Mouse (Mus musculus) forebrain, postnatal 0 days (tissue): ENCODE measurements around the gene Srpk2. TPM values are rescaled to one million over a fixed set of nuclear protein-coding genes. Genes with fewer than 3 reads are reported as not detected.

Experiments used
- ATAC-seq: fragments of 200-750 bp; cut with Nextera tagmentation; 2 replicates; pipeline ENCODE4 v1.8.0; 2017; ENCODE audit warnings: mild to moderate bottlenecking, moderate library complexity
- DNase-seq: peaks from one replicate; pipeline ENCODE4 v3.0.0-alpha.2; 2015
- H3K27ac ChIP-seq: fragments of 300-500 bp; sonication (generic); 2 replicates; pipeline ENCODE4 v1.5.1; 2014; ENCODE audit warnings: low read depth, mild to moderate bottlenecking, antibody characterized with exemption, low read length, moderate library complexity, mixed read lengths
- H3K27me3 ChIP-seq: fragments of 300-500 bp; sonication (generic); 2 replicates; pipeline ENCODE4 v1.6.1; 2014; ENCODE audit warnings: mild to moderate bottlenecking, low read length, mixed read lengths; ENCODE audit not compliant: insufficient read depth
- H3K36me3 ChIP-seq: fragments of 300-500 bp; sonication (generic); 2 replicates; pipeline ENCODE4 v1.6.1; 2014; ENCODE audit warnings: mild to moderate bottlenecking, moderate library complexity; ENCODE audit not compliant: insufficient read depth
- H3K4me1 ChIP-seq: fragments of 300-500 bp; sonication (generic); 2 replicates; pipeline ENCODE4 v1.6.1; 2014; ENCODE audit warnings: antibody characterized with exemption; ENCODE audit not compliant: insufficient read depth
- H3K4me2 ChIP-seq: fragments of 300-500 bp; sonication (generic); 2 replicates; pipeline ENCODE4 v1.6.1; 2014; ENCODE audit warnings: low read depth, mild to moderate bottlenecking, moderate library complexity
- H3K4me3 ChIP-seq: fragments of 300-500 bp; sonication (generic); 2 replicates; pipeline ENCODE4 v1.5.1; 2014; ENCODE audit warnings: low read depth, low read length, mixed read lengths
- H3K9ac ChIP-seq: fragments of 300-500 bp; sonication (generic); 2 replicates; pipeline ENCODE4 v1.6.1; 2014; ENCODE audit warnings: mild to moderate bottlenecking
- H3K9me3 ChIP-seq: fragments of 300-500 bp; sonication (generic); 2 replicates; pipeline ENCODE4 v1.6.1; 2016; ENCODE audit warnings: low read length
- CTCF ChIP-seq: sonication (generic); IDR thresholded peaks from 2 replicates; pipeline ENCODE4 v1.5.1; 2016; ENCODE audit warnings: antibody characterized with exemption, control low read depth, low read depth
- WGBS: fragments of 180-500 bp; shearing (Covaris S2); extraction: QIAGEN DNeasy Blood & Tissue Kit; methylation state at CpG from one replicate; pipeline ENCODE4 v1.1.7; 2014; 5-methylcytosine and 5-hydroxymethylcytosine counted together
- polyA plus RNA-seq: library from polyadenylated mRNA; unstranded; fragments of >200 nt; fragmentation: Nextera tagmentation; extraction: Ambion mirVana; gene quantifications from 2 replicates; pipeline ENCODE4 v1.2.1, GENCODE M21; 2015
- total RNA-seq: library from RNA; depleted of rRNA; stranded (reverse); fragments of >200 nt; gene quantifications from 2 replicates; pipeline ENCODE4 v1.2.3, GENCODE M21; 2014

Srpk2 gene
- total and polyA plus RNA-seq, 2 experiments from 2014 or later: 88.8 to 144 TPM

DNA sequence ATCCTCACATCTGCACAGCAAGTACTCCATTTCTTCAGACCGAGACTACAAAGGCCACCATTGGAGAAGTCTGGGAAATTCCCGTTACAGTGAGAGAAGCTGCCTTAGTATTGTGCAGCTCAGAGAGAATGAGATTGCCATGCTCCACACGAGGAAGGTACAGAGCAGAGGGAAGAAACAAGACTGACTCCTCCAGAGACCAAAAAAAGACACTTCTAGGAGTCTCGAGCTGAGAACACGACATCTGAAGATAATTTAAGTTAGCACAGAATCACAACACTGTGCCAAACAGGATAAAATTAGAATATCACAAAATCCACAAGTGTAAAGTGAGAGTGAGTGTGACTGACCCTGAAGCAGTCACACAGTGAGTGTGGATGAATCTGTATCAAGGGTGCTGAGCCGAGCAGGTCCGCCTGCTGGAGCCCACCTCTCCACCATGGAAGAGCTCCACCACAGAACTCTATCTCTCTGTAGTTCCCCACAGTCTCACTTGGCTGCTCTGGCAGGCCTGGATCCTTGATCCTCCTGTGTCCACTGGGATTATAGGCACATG, 152.8 kb downstream of the Srpk2 start:
- ATAC-seq: no peak
- H3K9me3 ChIP-seq: no peaks in the 10 kb centered on the region
- DNase-seq: no peak
- TF ChIP-seq CTCF: no peak
- H3K36me3 ChIP-seq: peaks cover 5% of the 10 kb centered on the region
- H3K9ac ChIP-seq: no peak overlapping the region
- H3K27me3 ChIP-seq: no peaks in the 10 kb centered on the region
- no peak overlapping the region for H3K4me2 ChIP-seq
- H3K27ac ChIP-seq: no peak overlapping the region
- no peak overlapping the region for H3K4me3 ChIP-seq
- WGBS: 79% methylated on average over 7 of the region's 7 CpGs
- no peaks in the 10 kb centered on the region for H3K4me1 ChIP-seq

DNA sequence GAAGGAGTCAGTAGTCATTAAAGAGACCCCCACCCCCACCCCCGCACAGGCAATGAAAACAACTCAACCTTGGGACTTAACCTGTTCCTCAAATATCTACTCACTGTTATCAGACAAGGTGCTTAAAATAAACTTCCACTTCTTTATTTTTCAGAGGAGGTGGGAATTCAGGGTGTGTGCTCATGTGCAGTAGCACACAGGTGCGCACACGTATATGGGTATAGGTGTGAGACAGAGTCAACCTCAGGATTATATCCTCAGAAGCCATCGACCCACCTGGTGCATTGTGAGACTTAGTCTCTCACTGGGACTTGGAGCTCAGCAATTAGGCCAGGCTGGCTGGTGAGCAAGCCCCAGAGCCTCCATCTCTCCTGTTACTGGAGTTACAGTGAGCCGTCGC, 153.3 kb downstream of the Srpk2 start:
- DNase-seq: no peak
- no peak for ATAC-seq
- TF ChIP-seq CTCF: no peak
- H3K36me3 ChIP-seq: peaks cover 5% of the 10 kb centered on the region
- H3K4me2 ChIP-seq: no peak overlapping the region
- H3K27ac ChIP-seq: no peak overlapping the region
- no peak overlapping the region for H3K9ac ChIP-seq
- no peaks in the 10 kb centered on the region for H3K27me3 ChIP-seq
- H3K4me1 ChIP-seq: no peaks in the 10 kb centered on the region
- WGBS: 93% methylated on average over 6 of the region's 6 CpGs
- H3K9me3 ChIP-seq: no peaks in the 10 kb centered on the region
- no peak overlapping the region for H3K4me3 ChIP-seq

DNA sequence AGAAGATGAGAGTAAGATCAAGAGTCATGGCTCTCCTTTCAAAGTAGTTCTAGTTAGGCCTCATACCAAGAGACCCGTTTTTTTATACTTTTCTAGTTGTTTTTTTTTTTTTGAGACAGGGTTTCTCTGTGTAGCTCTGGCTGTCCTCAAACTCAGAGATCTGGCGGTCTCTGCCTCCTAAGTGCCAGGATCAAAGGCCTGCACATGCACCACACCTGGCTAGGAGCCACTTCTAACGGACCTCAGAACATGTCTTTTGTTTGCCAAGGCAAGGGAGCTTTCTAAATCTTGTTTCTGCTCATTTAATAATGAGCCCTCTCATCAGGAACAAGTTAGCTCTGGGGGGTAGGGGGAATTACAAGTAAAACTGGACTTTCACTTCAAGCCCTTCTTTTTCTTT, 159.8 kb downstream of the Srpk2 start:
- peaks cover 27% of the 10 kb centered on the region for H3K36me3 ChIP-seq
- no peak overlapping the region for H3K4me2 ChIP-seq
- no peak overlapping the region for H3K27ac ChIP-seq
- TF ChIP-seq CTCF: no peak
- no peak for ATAC-seq
- H3K4me3 ChIP-seq: no peak overlapping the region
- no peaks in the 10 kb centered on the region for H3K4me1 ChIP-seq
- no peaks in the 10 kb centered on the region for H3K9me3 ChIP-seq
- no peak overlapping the region for H3K9ac ChIP-seq
- H3K27me3 ChIP-seq: no peaks in the 10 kb centered on the region
- no peak for DNase-seq
- WGBS: 55% methylated on average over 3 of the region's 3 CpGs

DNA sequence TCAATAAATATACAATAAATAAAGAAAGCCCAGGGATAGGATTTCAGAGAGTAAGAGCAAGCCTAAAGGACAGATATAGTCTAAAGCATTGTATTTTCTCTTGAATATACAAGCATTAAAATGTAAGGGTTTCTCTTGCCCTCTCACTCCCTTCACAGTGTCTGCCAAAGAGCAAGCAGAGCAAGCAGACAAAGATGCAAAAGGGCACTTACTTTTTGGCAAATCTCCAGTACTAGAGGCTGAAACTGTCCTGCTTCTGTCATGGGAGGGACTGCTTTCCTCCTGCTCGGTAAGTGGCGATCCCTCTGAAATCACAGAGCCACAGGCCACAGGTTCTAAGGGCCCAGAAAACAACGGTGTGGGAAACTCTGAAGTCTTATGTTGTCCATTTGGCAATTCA, 160.5 kb downstream of the Srpk2 start:
- H3K36me3 ChIP-seq: peaks cover 27% of the 10 kb centered on the region
- DNase-seq (no peak), ATAC-seq (no peak)
- no peak overlapping the region for H3K4me2 ChIP-seq
- no peak overlapping the region for H3K9ac ChIP-seq
- WGBS: 77% methylated on average over 3 of the region's 3 CpGs
- no peak overlapping the region for H3K4me3 ChIP-seq
- no peak for TF ChIP-seq CTCF
- 0 out of 2 replicates have a peak, but pooled peaks cover 2% of the 10 kb centered on the region for H3K4me1 ChIP-seq
- no peaks in the 10 kb centered on the region for H3K9me3 ChIP-seq
- no peaks in the 10 kb centered on the region for H3K27me3 ChIP-seq
- H3K27ac ChIP-seq: no peak overlapping the region

DNA sequence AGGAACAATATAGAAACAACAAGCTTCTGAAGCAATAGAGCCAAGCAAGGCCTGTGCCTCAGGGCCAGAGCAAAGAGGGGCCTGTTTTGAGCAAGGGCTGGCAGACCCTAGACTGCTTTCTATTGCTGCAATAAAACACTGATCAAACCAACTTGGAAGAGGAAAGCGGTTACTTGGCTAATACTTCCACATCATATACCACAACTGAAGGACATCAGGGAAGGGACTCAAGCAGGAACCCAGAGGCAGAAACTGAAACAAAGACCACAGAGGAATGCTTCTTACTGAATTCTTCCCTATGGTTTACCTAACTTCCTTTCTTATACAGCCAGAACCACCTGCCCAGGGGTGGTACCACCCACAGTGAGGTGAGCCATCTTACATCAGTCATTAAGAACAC, 162.8 kb downstream of the Srpk2 start:
- H3K27me3 ChIP-seq: no peaks in the 10 kb centered on the region
- WGBS: 100% methylated on average over 1 of the region's 1 CpGs
- DNase-seq: no peak
- H3K36me3 ChIP-seq: peaks cover 31% of the 10 kb centered on the region
- H3K4me3 ChIP-seq: no peak overlapping the region
- no peaks in the 10 kb centered on the region for H3K9me3 ChIP-seq
- no peak overlapping the region for H3K27ac ChIP-seq
- TF ChIP-seq CTCF: no peak
- H3K9ac ChIP-seq: no peak overlapping the region
- no peak for ATAC-seq
- 0 out of 2 replicates have a peak, but pooled peaks cover 3% of the 10 kb centered on the region for H3K4me1 ChIP-seq
- no peak overlapping the region for H3K4me2 ChIP-seq

DNA sequence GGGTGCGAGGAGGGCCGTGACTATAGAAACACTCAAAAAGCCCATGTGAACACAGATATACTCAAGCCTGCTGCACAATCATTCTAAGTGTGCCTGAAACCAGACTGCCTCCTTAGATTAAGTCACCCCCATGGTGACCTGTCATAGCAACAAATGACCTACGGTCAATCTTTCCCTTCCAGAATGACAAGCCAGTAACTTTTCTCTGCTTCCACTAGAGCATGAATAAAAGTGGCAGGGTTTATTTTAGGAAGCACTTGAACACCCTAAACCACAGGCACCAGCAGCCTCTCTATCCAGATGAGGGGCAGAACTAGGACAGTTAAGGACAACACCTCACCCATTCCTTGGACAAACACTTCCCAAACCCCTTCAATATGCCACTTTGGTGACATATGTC, 164.7 kb downstream of the Srpk2 start:
- 0 out of 2 replicates have a peak, but pooled peaks cover 3% of the 10 kb centered on the region for H3K4me1 ChIP-seq
- H3K36me3 ChIP-seq: peaks cover 32% of the 10 kb centered on the region
- H3K4me2 ChIP-seq: no peak overlapping the region
- no peak overlapping the region for H3K4me3 ChIP-seq
- no peak overlapping the region for H3K9ac ChIP-seq
- no peak for DNase-seq
- no peak for ATAC-seq
- 94% methylated on average over 3 of the region's 3 CpGs for WGBS
- no peak overlapping the region for H3K27ac ChIP-seq
- no peaks in the 10 kb centered on the region for H3K9me3 ChIP-seq
- H3K27me3 ChIP-seq: no peaks in the 10 kb centered on the region
- no peak for TF ChIP-seq CTCF

DNA sequence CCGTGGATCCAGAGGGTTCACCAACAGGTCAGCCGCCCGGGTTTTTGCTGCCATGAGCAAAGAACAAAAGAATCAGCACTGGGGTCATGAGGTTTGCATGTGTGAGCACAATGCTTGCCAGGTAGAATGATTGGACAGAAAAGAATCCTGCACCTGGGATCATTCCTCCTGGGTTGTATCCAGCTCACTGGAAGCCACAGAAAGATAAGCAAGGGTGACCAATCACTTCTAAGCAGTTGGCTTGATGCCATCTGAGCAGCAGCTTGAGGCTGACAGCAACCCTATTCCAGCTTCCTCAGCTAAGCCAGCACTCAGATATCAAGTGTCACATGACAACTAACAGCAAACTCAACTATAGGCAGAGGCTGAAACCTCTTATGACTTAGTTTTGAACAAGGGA, 165.7 kb downstream of the Srpk2 start:
- whole genome bisulfite sequencing: 70% methylated on average over 3 of the region's 3 CpGs
- Histone ChIP-seq H3K36me3 (peaks cover 31% of the 10 kb centered on the region), H3K27me3 (no peaks in the 10 kb centered on the region), H3K4me3 (no peak overlapping the region), H3K4me2 (no peak overlapping the region), H3K9me3 (no peaks in the 10 kb centered on the region), H3K4me1 (0 out of 2 replicates have a peak, but pooled peaks cover 3% of the 10 kb centered on the region), H3K9ac (no peak overlapping the region), H3K27ac (no peak overlapping the region)
- TF ChIP-seq CTCF: no peak
- DNase-seq: no peak
- ATAC-seq: peak; percentile 34; the same call in 1 of the 2 replicates

DNA sequence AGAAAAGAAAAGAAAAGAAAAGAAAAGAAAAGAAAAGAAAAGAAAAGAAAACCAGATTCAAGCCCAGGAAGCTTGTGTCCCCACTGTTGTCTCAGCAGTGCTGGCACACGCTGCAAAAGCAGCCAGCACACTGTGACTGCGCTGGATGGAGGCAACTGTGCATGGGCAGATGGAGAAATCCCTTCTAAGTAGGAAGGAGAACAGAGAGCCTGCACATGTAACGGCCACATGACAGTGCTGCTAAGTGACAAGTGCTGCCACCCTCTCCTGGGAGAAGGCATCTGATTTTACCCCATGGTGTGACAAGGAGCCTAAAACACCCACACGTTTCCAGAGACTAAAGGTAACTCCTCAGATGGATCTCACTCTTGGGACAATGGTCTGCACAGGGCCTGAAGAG, 166.6 kb downstream of the Srpk2 start:
- DNase-seq (no peak), ATAC-seq (peak; percentile 59; the same call in 1 of the 2 replicates)
- H3K4me2 ChIP-seq: no peak overlapping the region
- H3K36me3 ChIP-seq: peaks cover 36% of the 10 kb centered on the region
- TF ChIP-seq CTCF: no peak
- no peaks in the 10 kb centered on the region for H3K9me3 ChIP-seq
- 0 out of 2 replicates have a peak, but pooled peaks cover 3% of the 10 kb centered on the region for H3K4me1 ChIP-seq
- no peaks in the 10 kb centered on the region for H3K27me3 ChIP-seq
- H3K4me3 ChIP-seq: no peak overlapping the region
- H3K27ac ChIP-seq: no peak overlapping the region
- H3K9ac ChIP-seq: no peak overlapping the region
- WGBS: 47% methylated on average over 4 of the region's 4 CpGs
